Mouse (Mus musculus): ENCODE measurements at regions not wholly inside any gene's neighbourhood (a gene's known extent, or its start where the extent isn't known, plus 50 kb on each side); places are given as distances from the start of the nearest gene placed in this dataset.

DNA sequence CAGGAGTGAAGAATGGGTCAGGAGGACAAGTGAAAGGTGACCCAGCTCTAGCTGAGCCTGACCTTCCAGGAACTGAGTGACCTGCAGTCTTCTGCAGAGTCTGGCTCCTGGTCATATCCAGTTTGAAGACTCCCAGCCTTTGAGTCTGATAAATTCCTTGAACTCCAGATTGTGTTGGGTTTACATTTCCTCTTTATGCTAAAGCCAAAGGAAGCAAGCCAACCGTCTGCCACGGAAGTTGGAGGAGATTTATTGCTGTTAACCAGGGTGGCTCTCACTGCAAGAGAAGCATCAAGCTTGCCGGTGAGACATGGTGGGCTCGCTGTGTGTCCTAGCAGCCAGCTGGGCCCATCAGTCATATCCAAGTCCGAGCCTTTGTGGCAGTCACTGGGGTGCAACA lies 276.4 kb downstream of the Cbln1 start:
- no peak for TF ChIP-seq CTCF (IDR thresholded peaks at IDR 0.05; ENCODE audit: control insufficient read depth, insufficient read depth, insufficient replicate concordance, low read depth, low read length)
- TF ChIP-seq POLR2A (IDR thresholded peaks at IDR 0.05; ENCODE audit: control insufficient read depth, low read depth, low read length): no peak
